Mouse (Mus musculus) neural tube, embryonic 10.5 days (tissue): ENCODE data around the gene Ncan.

ENCODE experiments used
- DNase-seq: peaks from one replicate; pipeline ENCODE4 v3.0.0-alpha.2; 2017; ENCODE audit warnings: low spot score; ENCODE audit errors: extremely low spot score

Ncan gene

GRCm38 (mm10) chr8:70120667-70121066 lies at the start of gene Ncan:
Ncan (minus strand) TSS chr8:70120873.
- DNase-seq: peak; percentile 85

- DNase-seq: no peak
Observed at GRCm38 (mm10) chr8:70170116-70170515, 49.4 kb upstream of the Ncan start.

GRCm38 (mm10) chr8:70166504-70167110 lies 45.9 kb upstream of the Ncan start:
- peak; percentile 91 for DNase-seq

GRCm38 (mm10) chr8:70163316-70163715 lies 42.6 kb upstream of the Ncan start:
- no peak for DNase-seq

GRCm38 (mm10) chr8:70160015-70160414 lies 39.3 kb upstream of the Ncan start:
- no peak for DNase-seq

- no peak for DNase-seq
Observed at GRCm38 (mm10) chr8:70159211-70159610, 38.5 kb upstream of the Ncan start.

GRCm38 (mm10) chr8:70158069-70158853 lies 37.6 kb upstream of the Ncan start:
- peak; percentile 85 for DNase-seq

- DNase-seq: no peak
Observed at GRCm38 (mm10) chr8:70157240-70157800, 36.6 kb upstream of the Ncan start.

- DNase-seq: peak; percentile 74
Observed at GRCm38 (mm10) chr8:70152537-70153257, 32.0 kb upstream of the Ncan start.

- no peak for DNase-seq
Observed at GRCm38 (mm10) chr8:70150158-70150557, 29.5 kb upstream of the Ncan start.

- no peak for DNase-seq
Observed at GRCm38 (mm10) chr8:70147678-70148607, 27.3 kb upstream of the Ncan start.

- no peak for DNase-seq
Observed at GRCm38 (mm10) chr8:70139981-70140380, 19.3 kb upstream of the Ncan start.

- DNase-seq: peak; percentile 96
Observed at GRCm38 (mm10) chr8:70139026-70139857, 18.6 kb upstream of the Ncan start, which contains the start of the genes Rfxank, Borcs8 and Mef2b. Rfxank (minus strand) TSS chr8:70139154. Borcs8 (plus strand) TSS chr8:70139499. Mef2b (plus strand) TSS chr8:70139711.

GRCm38 (mm10) chr8:70137890-70138289 lies 17.2 kb upstream of the Ncan start:
- no peak for DNase-seq

GRCm38 (mm10) chr8:70136591-70136990 lies 15.9 kb upstream of the Ncan start:
- DNase-seq: no peak

GRCm38 (mm10) chr8:70134931-70135330 lies 14.3 kb upstream of the Ncan start:
- DNase-seq: no peak

GRCm38 (mm10) chr8:70134086-70134485 lies 13.4 kb upstream of the Ncan start:
- no peak for DNase-seq

GRCm38 (mm10) chr8:70131166-70131883 lies 10.7 kb upstream of the Ncan start, which contains the start of gene Nr2c2ap:
Nr2c2ap (plus strand) TSS chr8:70131333.
- peak; percentile 77 for DNase-seq

- DNase-seq: no peak
Observed at GRCm38 (mm10) chr8:70130066-70130465, 9.4 kb upstream of the Ncan start.
